Mouse (Mus musculus): ENCODE measurements around the gene Rack1. TPM values are rescaled to one million over a fixed set of nuclear protein-coding genes. Genes with fewer than 3 reads are reported as not detected.

Rack1 gene
- polyA plus RNA-seq, 1 experiment = 2,993 TPM

- no peak overlapping the region for H3K4me3 ChIP-seq
- no peak overlapping the region for H3K4me2 ChIP-seq (ENCODE audit: low read depth)
- H3ac ChIP-seq (ENCODE audit: control insufficient read depth, insufficient read length) = no peak overlapping the region
- TF ChIP-seq TCF3 (IDR thresholded peaks at IDR 0.05; ENCODE audit: insufficient read length, low read depth) (no peak), REST (IDR thresholded peaks at IDR 0.05; ENCODE audit: insufficient read depth, insufficient read length) (no peak), MAX (IDR thresholded peaks at IDR 0.05; ENCODE audit: low read depth) (no peak), MYOG (IDR thresholded peaks at IDR 0.05; ENCODE audit: control insufficient read depth in 1 of 3, insufficient read depth in 1 of 3, insufficient read length in 2 of 3, low read depth in 2 of 3) (no peak), POLR2A (IDR thresholded peaks at IDR 0.05; ENCODE audit: insufficient read length, low read depth) (no peak)
- H3K27me3 ChIP-seq (ENCODE audit: control insufficient read depth, insufficient read depth, insufficient read length) = no peaks in the 10 kb centered on the region
- no peaks in the 10 kb centered on the region for H3K36me3 ChIP-seq (ENCODE audit: control insufficient read depth, insufficient read depth)
- no peaks in the 10 kb centered on the region for H3K79me2 ChIP-seq (ENCODE audit: control insufficient read depth, insufficient read depth)
Measured at GRCm38 (mm10) chr11:48767195-48767876, 32.8 kb upstream of the Rack1 start.

- Histone ChIP-seq H3K4me2 (ENCODE audit: low read depth) (peak overlapping the region; percentile 42), H3K79me2 (ENCODE audit: control insufficient read depth, insufficient read depth) (no peaks in the 10 kb centered on the region), H3K4me3 (no peak overlapping the region), H3ac (ENCODE audit: control insufficient read depth, insufficient read length) (no peak overlapping the region), H3K27me3 (ENCODE audit: control insufficient read depth, insufficient read depth, insufficient read length) (no peaks in the 10 kb centered on the region), H3K36me3 (ENCODE audit: control insufficient read depth, insufficient read depth) (no peaks in the 10 kb centered on the region)
- no peak for TF ChIP-seq SRF (IDR thresholded peaks at IDR 0.05; ENCODE audit: control insufficient read depth, insufficient read length, low read depth)
- TF ChIP-seq TCF3 (IDR thresholded peaks at IDR 0.05; ENCODE audit: insufficient read length, low read depth) = no peak
- no peak for TF ChIP-seq REST (IDR thresholded peaks at IDR 0.05; ENCODE audit: insufficient read depth, insufficient read length)
- TF ChIP-seq POLR2AphosphoS2 (IDR thresholded peaks at IDR 0.05; ENCODE audit: insufficient read length, low read depth) = no peak
Measured at GRCm38 (mm10) chr11:48771691-48772090, 28.4 kb upstream of the Rack1 start.

GRCm38 (mm10) chr11:48774443-48775298, 25.5 kb upstream of the Rack1 start:
- no peak overlapping the region for H3ac ChIP-seq (ENCODE audit: control insufficient read depth, insufficient read length)
- no peaks in the 10 kb centered on the region for H3K36me3 ChIP-seq (ENCODE audit: control insufficient read depth, insufficient read depth)
- no peaks in the 10 kb centered on the region for H3K79me2 ChIP-seq (ENCODE audit: control insufficient read depth, insufficient read depth)
- no peak overlapping the region for H3K4me3 ChIP-seq
- peak overlapping the region; percentile 68 for H3K4me2 ChIP-seq (ENCODE audit: low read depth)
- no peaks in the 10 kb centered on the region for H3K27me3 ChIP-seq (ENCODE audit: control insufficient read depth, insufficient read depth, insufficient read length)
- TF ChIP-seq SRF (IDR thresholded peaks at IDR 0.05; ENCODE audit: control insufficient read depth, insufficient read length, low read depth) = no peak
- TF ChIP-seq TCF12 (IDR thresholded peaks at IDR 0.05; ENCODE audit: insufficient read depth, poor library complexity, severe bottlenecking) = no peak
- no peak for TF ChIP-seq MYOD1 (IDR thresholded peaks at IDR 0.05; ENCODE audit: control insufficient read depth in 1 of 3, insufficient read length in 2 of 3, low read depth in 2 of 3)
- TF ChIP-seq REST (IDR thresholded peaks at IDR 0.05; ENCODE audit: insufficient read depth, insufficient read length) = no peak
- no peak for TF ChIP-seq CEBPB (IDR thresholded peaks at IDR 0.05; ENCODE audit: insufficient read depth, poor library complexity, severe bottlenecking)
- TF ChIP-seq POLR2AphosphoS2 (IDR thresholded peaks at IDR 0.05; ENCODE audit: insufficient read length, low read depth) = no peak
- no peak for TF ChIP-seq MYOG (IDR thresholded peaks at IDR 0.05; ENCODE audit: control insufficient read depth in 1 of 3, insufficient read depth in 1 of 3, insufficient read length in 2 of 3, low read depth in 2 of 3)
- no peak for TF ChIP-seq POLR2A (IDR thresholded peaks at IDR 0.05; ENCODE audit: insufficient read length, low read depth)
- no peak for TF ChIP-seq USF1 (IDR thresholded peaks at IDR 0.05; ENCODE audit: low read depth)
- no peak for TF ChIP-seq TCF3 (IDR thresholded peaks at IDR 0.05; ENCODE audit: insufficient read length, low read depth)
- no peak for TF ChIP-seq MAX (IDR thresholded peaks at IDR 0.05; ENCODE audit: low read depth)
- TF ChIP-seq E2F4 (IDR thresholded peaks at IDR 0.05; ENCODE audit: insufficient read depth) = no peak

- H3K4me2 ChIP-seq (ENCODE audit: low read depth) = no peak overlapping the region
- H3ac ChIP-seq (ENCODE audit: control insufficient read depth, insufficient read length) = no peak overlapping the region
- no peak overlapping the region for H3K4me3 ChIP-seq
- TF ChIP-seq MYOD1 (IDR thresholded peaks at IDR 0.05; ENCODE audit: control insufficient read depth in 1 of 3, insufficient read length in 2 of 3, low read depth in 2 of 3) = no peak
- TF ChIP-seq TCF3 (IDR thresholded peaks at IDR 0.05; ENCODE audit: insufficient read length, low read depth) = no peak
- no peak for TF ChIP-seq CEBPB (IDR thresholded peaks at IDR 0.05; ENCODE audit: insufficient read depth, poor library complexity, severe bottlenecking)
- no peak for TF ChIP-seq MYOG (IDR thresholded peaks at IDR 0.05; ENCODE audit: control insufficient read depth in 1 of 3, insufficient read depth in 1 of 3, insufficient read length in 2 of 3, low read depth in 2 of 3)
- no peaks in the 10 kb centered on the region for H3K79me2 ChIP-seq (ENCODE audit: control insufficient read depth, insufficient read depth)
- no peaks in the 10 kb centered on the region for H3K36me3 ChIP-seq (ENCODE audit: control insufficient read depth, insufficient read depth)
- no peaks in the 10 kb centered on the region for H3K27me3 ChIP-seq (ENCODE audit: control insufficient read depth, insufficient read depth, insufficient read length)
Measured at GRCm38 (mm10) chr11:48775483-48775882, 24.6 kb upstream of the Rack1 start.

GRCm38 (mm10) chr11:48776664-48777063, 23.5 kb upstream of the Rack1 start:
- no peaks in the 10 kb centered on the region for H3K27me3 ChIP-seq (ENCODE audit: control insufficient read depth, insufficient read depth, insufficient read length)
- TF ChIP-seq MYOG (IDR thresholded peaks at IDR 0.05; ENCODE audit: control insufficient read depth in 1 of 3, insufficient read depth in 1 of 3, insufficient read length in 2 of 3, low read depth in 2 of 3) = no peak
- no peak for TF ChIP-seq TCF3 (IDR thresholded peaks at IDR 0.05; ENCODE audit: insufficient read length, low read depth)
- TF ChIP-seq E2F4 (IDR thresholded peaks at IDR 0.05; ENCODE audit: insufficient read depth) = no peak
- TF ChIP-seq SRF (IDR thresholded peaks at IDR 0.05; ENCODE audit: control insufficient read depth, insufficient read length, low read depth) = no peak
- no peak for TF ChIP-seq TCF12 (IDR thresholded peaks at IDR 0.05; ENCODE audit: insufficient read depth, poor library complexity, severe bottlenecking)
- TF ChIP-seq CEBPB (IDR thresholded peaks at IDR 0.05; ENCODE audit: insufficient read depth, poor library complexity, severe bottlenecking) = no peak
- TF ChIP-seq POLR2A (IDR thresholded peaks at IDR 0.05; ENCODE audit: insufficient read length, low read depth) = no peak
- H3K36me3 ChIP-seq (ENCODE audit: control insufficient read depth, insufficient read depth) = no peaks in the 10 kb centered on the region
- no peak overlapping the region for H3ac ChIP-seq (ENCODE audit: control insufficient read depth, insufficient read length)
- no peaks in the 10 kb centered on the region for H3K79me2 ChIP-seq (ENCODE audit: control insufficient read depth, insufficient read depth)
- H3K4me2 ChIP-seq (ENCODE audit: low read depth) = no peak overlapping the region
- no peak overlapping the region for H3K4me3 ChIP-seq

Data from myocyte (in vitro differentiated cells).